ENCODE assay signal across 20 mouse cellular contexts in genomic region chr6:144311754-144312153, GRCm38 (mm10).
A peak's percentile ranks its signal among the peaks of the same experiment; 100 is the strongest.
DNase-seq lines count a peak whose midpoint lies in the region; ATAC-seq and TF ChIP-seq lines count a peak whose summit lies in the region.
"Had no signal": no experiment of that assay in that cellular context is flagged by ENCODE, and none has a peak within 500 bp of the region (broad histone marks: within the 10 kb centered on the region; RNA-seq: fewer than 3 reads in every experiment).

No protein-coding gene starts in this region.

- peak overlapping the region; percentile 67; the same call in 1 of the 2 replicates for H3K27ac ChIP-seq in limb, embryonic 11.5 days (replicated peaks; ENCODE audit: low read depth, low read length)
- no peak overlapping the region; the same call in 1 of the 2 replicates for H3K27ac ChIP-seq in limb, embryonic 10.5 days
- H3K27ac ChIP-seq in intestine, embryonic 15.5 days, result no peak overlapping the region
- peak overlapping the region; percentile 62 for H3K27ac ChIP-seq in liver, embryonic 12.5 days
- no peak overlapping the region for H3K27ac ChIP-seq in stomach, postnatal 0 days (replicated peaks)
- H3K27ac ChIP-seq: embryonic facial prominence, embryonic 12.5 days; limb, embryonic 15.5 days; neural tube, embryonic 13.5 days had no signal

- 41% methylated on average over 4 of the region's 4 CpGs for WGBS in limb, embryonic 11.5 days
- 52% methylated on average over 4 of the region's 4 CpGs for WGBS in limb, embryonic 10.5 days
- 49% methylated on average over 4 of the region's 4 CpGs for WGBS in intestine, embryonic 15.5 days
- 69% methylated on average over 4 of the region's 4 CpGs for WGBS in liver, embryonic 12.5 days (ENCODE audit: insufficient replicate concordance)
- 58% methylated on average over 4 of the region's 4 CpGs for WGBS in stomach, postnatal 0 days

- no peaks in the 10 kb centered on the region for H3K9me3 ChIP-seq in limb, embryonic 11.5 days (ENCODE audit: control insufficient read depth, low read length)
- no peaks in the 10 kb centered on the region for H3K9me3 ChIP-seq in limb, embryonic 10.5 days (replicated peaks)
- H3K9me3 ChIP-seq in intestine, embryonic 15.5 days, result no peaks in the 10 kb centered on the region
- no peaks in the 10 kb centered on the region for H3K9me3 ChIP-seq in liver, embryonic 12.5 days (replicated peaks)
- no peaks in the 10 kb centered on the region for H3K9me3 ChIP-seq in stomach, postnatal 0 days (ENCODE audit: control insufficient read depth, low read length)
- H3K9me3 ChIP-seq: embryonic facial prominence, embryonic 12.5 days; hindbrain, embryonic 12.5 days; limb, embryonic 15.5 days; midbrain, embryonic 12.5 days; neural tube, embryonic 13.5 days had no signal

- ATAC-seq in limb, embryonic 11.5 days (ENCODE audit: insufficient number of reproducible peaks, low FRiP score, low TSS enrichment, low read depth), result no peak
- peak; percentile 36; the same call in 1 of the 2 replicates for ATAC-seq in intestine, embryonic 15.5 days
- ATAC-seq in liver, embryonic 12.5 days, result peak; percentile 24; the same call in 1 of the 2 replicates
- ATAC-seq in stomach, postnatal 0 days (ENCODE audit: low FRiP score, low TSS enrichment), result no peak

- TF ChIP-seq CTCF in stomach, postnatal 0 days (IDR thresholded peaks at IDR 0.05; ENCODE audit: low read depth), result no peak

- no peak for TF ChIP-seq EP300 in stomach, postnatal 0 days (optimal IDR thresholded peaks at IDR 0.05)

- no peak overlapping the region for H3K4me2 ChIP-seq in limb, embryonic 11.5 days (ENCODE audit: low read depth, severe bottlenecking)
- H3K4me2 ChIP-seq in intestine, embryonic 15.5 days (replicated peaks), result no peak overlapping the region
- no peak overlapping the region for H3K4me2 ChIP-seq in liver, embryonic 12.5 days
- no peak overlapping the region for H3K4me2 ChIP-seq in stomach, postnatal 0 days (replicated peaks; ENCODE audit: low read depth)
- H3K4me2 ChIP-seq: embryonic facial prominence, embryonic 12.5 days; hindbrain, embryonic 12.5 days; limb, embryonic 15.5 days; midbrain, embryonic 12.5 days; neural tube, embryonic 13.5 days had no signal

- no peak for DNase-seq in limb, embryonic 11.5 days (ENCODE audit: low spot score)
- DNase-seq in limb, embryonic 10.5 days (ENCODE audit: low spot score), result no peak
- peak; percentile 15 for DNase-seq in stomach, postnatal 0 days (ENCODE audit: low spot score)
- no peak for DNase-seq in adipocyte (ENCODE audit: low spot score)
- DNase-seq in cerebellum, adult 9-10 months, result no peak
- DNase-seq: adrenal gland, adult 2 months; cerebellum, adult 8-10 months; gastrocnemius, postnatal 36 days; kidney, adult 11 months; kidney, postnatal 10 days; lung, postnatal 10 days; thymus, postnatal 25 days had no signal

- H3K9ac ChIP-seq in limb, embryonic 11.5 days (ENCODE audit: low read length), result no peak overlapping the region
- H3K9ac ChIP-seq in intestine, embryonic 15.5 days, result no peak overlapping the region
- no peak overlapping the region for H3K9ac ChIP-seq in liver, embryonic 12.5 days
- H3K9ac ChIP-seq in stomach, postnatal 0 days (ENCODE audit: low read length), result no peak overlapping the region
- H3K9ac ChIP-seq: embryonic facial prominence, embryonic 12.5 days; hindbrain, embryonic 12.5 days; limb, embryonic 15.5 days; midbrain, embryonic 12.5 days; neural tube, embryonic 13.5 days had no signal

- H3K4me1 ChIP-seq in limb, embryonic 11.5 days (ENCODE audit: control insufficient read depth, insufficient read depth, low read length), result peaks cover 10% of the 10 kb centered on the region
- H3K4me1 ChIP-seq in limb, embryonic 10.5 days, result peaks cover 25% of the 10 kb centered on the region
- no peaks in the 10 kb centered on the region for H3K4me1 ChIP-seq in intestine, embryonic 15.5 days (replicated peaks)
- H3K4me1 ChIP-seq in liver, embryonic 12.5 days, result no peaks in the 10 kb centered on the region
- H3K4me1 ChIP-seq in stomach, postnatal 0 days (replicated peaks; ENCODE audit: control insufficient read depth, insufficient read depth), result no peaks in the 10 kb centered on the region

- H3K36me3 ChIP-seq in limb, embryonic 11.5 days (ENCODE audit: control insufficient read depth, insufficient read depth, low read length), result no peaks in the 10 kb centered on the region
- H3K36me3 ChIP-seq in limb, embryonic 10.5 days, result no peaks in the 10 kb centered on the region
- no peaks in the 10 kb centered on the region for H3K36me3 ChIP-seq in intestine, embryonic 15.5 days
- no peaks in the 10 kb centered on the region for H3K36me3 ChIP-seq in liver, embryonic 12.5 days
- H3K36me3 ChIP-seq in stomach, postnatal 0 days (ENCODE audit: control insufficient read depth, insufficient read depth, low read length), result no peaks in the 10 kb centered on the region
- H3K36me3 ChIP-seq: embryonic facial prominence, embryonic 12.5 days; hindbrain, embryonic 12.5 days; limb, embryonic 15.5 days; midbrain, embryonic 12.5 days; neural tube, embryonic 13.5 days had no signal

- H3K27me3 ChIP-seq in limb, embryonic 11.5 days (ENCODE audit: control insufficient read depth, insufficient read depth, low read length), result no peaks in the 10 kb centered on the region
- H3K27me3 ChIP-seq in limb, embryonic 10.5 days (ENCODE audit: low read depth, poor library complexity, severe bottlenecking), result peaks cover 15% of the 10 kb centered on the region; the same call in 1 of the 2 replicates
- no peaks in the 10 kb centered on the region for H3K27me3 ChIP-seq in intestine, embryonic 15.5 days (replicated peaks)
- H3K27me3 ChIP-seq in liver, embryonic 12.5 days (replicated peaks), result no peaks in the 10 kb centered on the region
- no peaks in the 10 kb centered on the region for H3K27me3 ChIP-seq in stomach, postnatal 0 days (ENCODE audit: control insufficient read depth, insufficient read depth, low read length)
- H3K27me3 ChIP-seq: embryonic facial prominence, embryonic 12.5 days; hindbrain, embryonic 12.5 days; limb, embryonic 15.5 days; midbrain, embryonic 12.5 days; neural tube, embryonic 13.5 days had no signal

- no peak overlapping the region for H3K4me3 ChIP-seq in limb, embryonic 11.5 days (ENCODE audit: low read depth, low read length)
- H3K4me3 ChIP-seq in limb, embryonic 10.5 days, result no peak overlapping the region
- H3K4me3 ChIP-seq in intestine, embryonic 15.5 days (replicated peaks), result no peak overlapping the region
- no peak overlapping the region for H3K4me3 ChIP-seq in liver, embryonic 12.5 days
- H3K4me3 ChIP-seq in stomach, postnatal 0 days (ENCODE audit: low read depth, low read length), result no peak overlapping the region
- H3K4me3 ChIP-seq: embryonic facial prominence, embryonic 12.5 days; erythroblast, embryonic 14.5 days; hindbrain, embryonic 12.5 days; limb, embryonic 15.5 days; midbrain, embryonic 12.5 days; neural tube, embryonic 13.5 days had no signal

Comparison
In these comparisons a context has a peak if more than half of its experiments do, and no peak if none do; other contexts are left out.
1. H3K27ac ChIP-seq: peak in limb, embryonic 11.5 days (single experiment) and liver, embryonic 12.5 days (single experiment); none in limb, embryonic 10.5 days (single experiment), intestine, embryonic 15.5 days (single experiment) and stomach, postnatal 0 days (single experiment).
2. ATAC-seq: peak in intestine, embryonic 15.5 days (single experiment) and liver, embryonic 12.5 days (single experiment); none in limb, embryonic 11.5 days (single experiment) and stomach, postnatal 0 days (single experiment).